Mouse (Mus musculus) embryonic fibroblast, embryonic 13.5 days (primary cell): Measurements from ENCODE around the gene Cd8a.

ENCODE experiments used
- CTCF ChIP-seq: IDR thresholded peaks from 2 replicates; pipeline ENCODE4 v1.5.1; 2011; ENCODE audit warnings: mild to moderate bottlenecking, control low read depth, low read length, moderate library complexity, borderline replicate concordance; ENCODE audit not compliant: insufficient read depth
- POLR2A ChIP-seq: IDR thresholded peaks from 2 replicates; pipeline ENCODE4 v1.6.1; 2011; ENCODE audit warnings: low read depth, mild to moderate bottlenecking, control low read depth, low read length, moderate library complexity

- TF ChIP-seq CTCF (no peak), POLR2A (no peak)
Observed at GRCm38 (mm10) chr6:71418874-71419273, 45.6 kb downstream of the Cd8a start.
